9 mouse cellular contexts compared by ENCODE assay signal in genomic region chr14:121198915-121199572, GRCm38 (mm10).
DNase-seq lines count a peak whose midpoint lies in the region; ATAC-seq lines count a peak whose summit lies in the region.
"Had no signal": no experiment of that assay in that cellular context is flagged by ENCODE, and none has a peak within 500 bp of the region (broad histone marks: within the 10 kb centered on the region; RNA-seq: fewer than 3 reads in every experiment).

No protein-coding gene starts in this region.

- peaks cover 13% of the 10 kb centered on the region for H3K36me3 ChIP-seq in kidney, embryonic 16.5 days (ENCODE audit: insufficient read depth, low read length)
- H3K36me3 ChIP-seq in embryonic facial prominence, embryonic 10.5 days (replicated peaks) = peaks cover 38% of the 10 kb centered on the region
- no peaks in the 10 kb centered on the region for H3K36me3 ChIP-seq in hindbrain, embryonic 14.5 days (replicated peaks; ENCODE audit: control insufficient read depth, insufficient read depth)
- H3K36me3 ChIP-seq in midbrain, embryonic 15.5 days (replicated peaks) = no peaks in the 10 kb centered on the region

- H3K27me3 ChIP-seq in kidney, embryonic 16.5 days (ENCODE audit: insufficient read depth, low read length) = no peaks in the 10 kb centered on the region
- no peaks in the 10 kb centered on the region for H3K27me3 ChIP-seq in embryonic facial prominence, embryonic 10.5 days (replicated peaks; ENCODE audit: low read depth, poor library complexity, severe bottlenecking)
- no peaks in the 10 kb centered on the region for H3K27me3 ChIP-seq in hindbrain, embryonic 14.5 days (ENCODE audit: control insufficient read depth, insufficient read depth, low read length)
- H3K27me3 ChIP-seq in midbrain, embryonic 15.5 days (replicated peaks) = no peaks in the 10 kb centered on the region
- H3K27me3 ChIP-seq: Patski had no signal

- no peak overlapping the region for H3K4me3 ChIP-seq in kidney, embryonic 16.5 days (ENCODE audit: low read length)
- H3K4me3 ChIP-seq in embryonic facial prominence, embryonic 10.5 days = no peak overlapping the region
- no peak overlapping the region for H3K4me3 ChIP-seq in hindbrain, embryonic 14.5 days (replicated peaks; ENCODE audit: low read length)
- no peak overlapping the region for H3K4me3 ChIP-seq in midbrain, embryonic 15.5 days

- DNase-seq in kidney, adult 11 months = no peak
- DNase-seq in embryonic facial prominence, embryonic 10.5 days (ENCODE audit: low spot score) = peak; percentile 63
- peak; percentile 36 for DNase-seq in hindbrain, embryonic 14.5 days (ENCODE audit: low spot score)
- no peak for DNase-seq in T-cell, adult 2 months (ENCODE audit: low spot score)
- DNase-seq in adrenal gland, adult 2 months = no peak
- no peak for DNase-seq in testis, postnatal 14 days (ENCODE audit: low spot score)

- peaks cover 8% of the 10 kb centered on the region for H3K9me3 ChIP-seq in kidney, embryonic 16.5 days (ENCODE audit: low read length)
- peaks cover 17% of the 10 kb centered on the region; the same call in 1 of the 2 replicates for H3K9me3 ChIP-seq in embryonic facial prominence, embryonic 10.5 days
- H3K9me3 ChIP-seq in hindbrain, embryonic 14.5 days (ENCODE audit: control insufficient read depth, low read length) = peaks cover 8% of the 10 kb centered on the region
- H3K9me3 ChIP-seq in midbrain, embryonic 15.5 days = no peaks in the 10 kb centered on the region

- peak overlapping the region; percentile 79 for H3K27ac ChIP-seq in kidney, embryonic 16.5 days (ENCODE audit: low read length)
- peak overlapping the region; percentile 77 for H3K27ac ChIP-seq in embryonic facial prominence, embryonic 10.5 days (replicated peaks)
- H3K27ac ChIP-seq in hindbrain, embryonic 14.5 days = peak overlapping the region; percentile 67; the same call in 1 of the 2 replicates
- peak overlapping the region; percentile 48 for H3K27ac ChIP-seq in midbrain, embryonic 15.5 days

- 28% methylated on average over 14 of the region's 14 CpGs for WGBS in kidney, embryonic 16.5 days
- 38% methylated on average over 14 of the region's 14 CpGs for WGBS in embryonic facial prominence, embryonic 10.5 days
- 59% methylated on average over 14 of the region's 14 CpGs for WGBS in hindbrain, embryonic 14.5 days
- WGBS in midbrain, embryonic 15.5 days = 59% methylated on average over 14 of the region's 14 CpGs

- peak; percentile 84 for ATAC-seq in kidney, embryonic 16.5 days (ENCODE audit: low FRiP score, low TSS enrichment)
- peak; percentile 55 for ATAC-seq in hindbrain, embryonic 14.5 days (ENCODE audit: low FRiP score)
- ATAC-seq in midbrain, embryonic 15.5 days (replicated peaks) = peak; percentile 59
- ATAC-seq: Patski had no signal

- H3K4me2 ChIP-seq in kidney, embryonic 16.5 days (replicated peaks; ENCODE audit: low read depth, low read length) = peak overlapping the region; percentile 4
- no peak overlapping the region for H3K4me2 ChIP-seq in hindbrain, embryonic 14.5 days (replicated peaks)
- H3K4me2 ChIP-seq in midbrain, embryonic 15.5 days = no peak overlapping the region

- H3K4me1 ChIP-seq in kidney, embryonic 16.5 days (ENCODE audit: insufficient read depth, low read length) = peaks cover 39% of the 10 kb centered on the region
- peaks cover 24% of the 10 kb centered on the region for H3K4me1 ChIP-seq in embryonic facial prominence, embryonic 10.5 days
- H3K4me1 ChIP-seq in hindbrain, embryonic 14.5 days (replicated peaks; ENCODE audit: control insufficient read depth, insufficient read depth, low read length) = peaks cover 11% of the 10 kb centered on the region
- H3K4me1 ChIP-seq in midbrain, embryonic 15.5 days = peaks cover 19% of the 10 kb centered on the region

- 0 out of 2 replicates have a peak overlapping the region, but pooled peaks have one; percentile 4 for H3K9ac ChIP-seq in kidney, embryonic 16.5 days (replicated peaks; ENCODE audit: low read length)
- no peak overlapping the region for H3K9ac ChIP-seq in hindbrain, embryonic 14.5 days
- H3K9ac ChIP-seq in midbrain, embryonic 15.5 days = no peak overlapping the region

Comparison
In these comparisons a context has a peak if more than half of its experiments do, and no peak if none do; other contexts are left out.
1. DNase-seq: peak in embryonic facial prominence, embryonic 10.5 days (single experiment) and hindbrain, embryonic 14.5 days (single experiment); none in kidney, adult 11 months (single experiment), T-cell, adult 2 months (single experiment), adrenal gland, adult 2 months (single experiment) and testis, postnatal 14 days (single experiment).
2. Peak in every context shown above with its lines, with median percentiles within 50 percentile points of each other: ATAC-seq and H3K27ac ChIP-seq.